8 mouse cellular contexts compared by ENCODE assay signal in genomic region chr17:53568118-53568517, GRCm38 (mm10). TPM values are rescaled to one million over a fixed set of nuclear protein-coding genes. Genes with fewer than 3 reads are reported as not detected.
DNase-seq lines count a peak whose midpoint lies in the region; ATAC-seq and TF ChIP-seq lines count a peak whose summit lies in the region.

No protein-coding gene starts in this region.

- peak overlapping the region; percentile 98 for H3K27ac ChIP-seq in hindbrain, embryonic 12.5 days
- peak overlapping the region; percentile 86 for H3K27ac ChIP-seq in left cerebral cortex, adult 2 months

- peak overlapping the region; percentile 89 for H3K4me2 ChIP-seq in hindbrain, embryonic 12.5 days (replicated peaks)

- no peaks in the 10 kb centered on the region for H3K9me3 ChIP-seq in hindbrain, embryonic 12.5 days (replicated peaks)
- no peaks in the 10 kb centered on the region for H3K9me3 ChIP-seq in megakaryocyte, embryonic 14.5 days

- H3K4me3 ChIP-seq in hindbrain, embryonic 12.5 days: peak overlapping the region; percentile 96
- peak overlapping the region; percentile 79 for H3K4me3 ChIP-seq in left cerebral cortex, adult 2 months
- H3K4me3 ChIP-seq in megakaryocyte, embryonic 14.5 days (replicated peaks): peak overlapping the region; percentile 97

- H3K9ac ChIP-seq in hindbrain, embryonic 12.5 days: peak overlapping the region; percentile 97

- TF ChIP-seq CTCF in Patski (IDR thresholded peaks at IDR 0.05): no peak
- TF ChIP-seq CTCF in left cerebral cortex, adult 2 months (IDR thresholded peaks at IDR 0.05): no peak

- peaks cover 27% of the 10 kb centered on the region for H3K4me1 ChIP-seq in hindbrain, embryonic 12.5 days
- H3K4me1 ChIP-seq in megakaryocyte, embryonic 14.5 days: peaks cover 50% of the 10 kb centered on the region

- in situ Hi-C loops in Patski (cut with MboI; ENCODE audit: low pct_unique_long_range_greater_than_20kb): no loop called here

- no peaks in the 10 kb centered on the region for H3K36me3 ChIP-seq in hindbrain, embryonic 12.5 days
- no peaks in the 10 kb centered on the region for H3K36me3 ChIP-seq in megakaryocyte, embryonic 14.5 days (replicated peaks; ENCODE audit: low read length)

- DNase-seq in Patski (ENCODE audit: low read depth, low spot score): no peak
- peak; percentile 92 for DNase-seq in cerebellum, adult 9-11 months
- peak; percentile 51 to 61 for DNase-seq in frontal cortex, postnatal 10 days (ENCODE audit: low spot score in 2 of 2)
- DNase-seq in left cerebral cortex, adult 2 months (ENCODE audit: extremely low spot score in 1 of 2, low spot score in 2 of 2): peak; percentile 49 to 55
- peak; percentile 68 to 75 for DNase-seq in right cerebral cortex, postnatal 10 days (ENCODE audit: low spot score in 2 of 2)
- DNase-seq in urinary bladder, postnatal 14 days (ENCODE audit: low spot score): peak; percentile 83

- CTCF ChIA-PET in Patski (lab: Charles Lee): interaction anchor here (0.9 to 4.1 kb wide), 4 partner anchors 10 to 78 kb away, joined by 3 to 24 read pairs (median 5); no protein-coding TSS in a partner anchor

- intact Hi-C loops in left cerebral cortex, adult 2 months (cut with DNase I): loop anchor here (2.0 to 5.0 kb wide), 3 partner anchors 56 to 121 kb away; partner anchors contain the start of genes Rab5a and Sgo1

- POLR2A ChIA-PET in Patski (lab: Charles Lee): interaction anchor here (1.2 to 1.6 kb wide), 2 partner anchors 19 to 22 kb away, joined by 3 to 9 read pairs; no protein-coding TSS in a partner anchor

- H3K27me3 ChIP-seq in Patski: no peaks in the 10 kb centered on the region
- no peaks in the 10 kb centered on the region for H3K27me3 ChIP-seq in hindbrain, embryonic 12.5 days
- no peaks in the 10 kb centered on the region for H3K27me3 ChIP-seq in megakaryocyte, embryonic 14.5 days (replicated peaks)

- ATAC-seq in Patski: peak; percentile 83
- peak; percentile 91 for ATAC-seq in hindbrain, embryonic 12.5 days (ENCODE audit: low FRiP score)

- WGBS in hindbrain, embryonic 12.5 days: 0% methylated on average over 15 of the region's 15 CpGs

RNA-seq across cellular contexts. Expression of gene Kat2b, which starts 1.5 kb away (rescaled TPM):
- polyA plus RNA-seq in Patski (2021): 53.3 TPM
- 5.3 and 5.8 TPM in 2 replicates for polyA plus RNA-seq in hindbrain, embryonic 12.5 days (2016; fragmentation: Nextera tagmentation; extraction: Ambion mirVana)
- 10 to 100 TPM; 17.1 to 18.4 TPM for total RNA-seq in left cerebral cortex, adult 2 months (2021)
- polyA plus RNA-seq in megakaryocyte, embryonic 14.5 days (2012; ENCODE audit: insufficient read depth, low replicate concordance): 0.39 and 0.47 TPM in 2 replicates

RNA-seq across cellular contexts. Expression of gene Pp2d1, which starts 28.9 kb away (rescaled TPM):
- polyA plus RNA-seq in Patski (2021): 0.12 TPM
- polyA plus RNA-seq in hindbrain, embryonic 12.5 days (2016; fragmentation: Nextera tagmentation; extraction: Ambion mirVana): 0.39 and 0.44 TPM in 2 replicates
- not detected for total RNA-seq in left cerebral cortex, adult 2 months (2021)
- polyA plus RNA-seq in megakaryocyte, embryonic 14.5 days (2012; ENCODE audit: insufficient read depth, low replicate concordance): not detected in 2 replicates
